In the genomic region with DNA sequence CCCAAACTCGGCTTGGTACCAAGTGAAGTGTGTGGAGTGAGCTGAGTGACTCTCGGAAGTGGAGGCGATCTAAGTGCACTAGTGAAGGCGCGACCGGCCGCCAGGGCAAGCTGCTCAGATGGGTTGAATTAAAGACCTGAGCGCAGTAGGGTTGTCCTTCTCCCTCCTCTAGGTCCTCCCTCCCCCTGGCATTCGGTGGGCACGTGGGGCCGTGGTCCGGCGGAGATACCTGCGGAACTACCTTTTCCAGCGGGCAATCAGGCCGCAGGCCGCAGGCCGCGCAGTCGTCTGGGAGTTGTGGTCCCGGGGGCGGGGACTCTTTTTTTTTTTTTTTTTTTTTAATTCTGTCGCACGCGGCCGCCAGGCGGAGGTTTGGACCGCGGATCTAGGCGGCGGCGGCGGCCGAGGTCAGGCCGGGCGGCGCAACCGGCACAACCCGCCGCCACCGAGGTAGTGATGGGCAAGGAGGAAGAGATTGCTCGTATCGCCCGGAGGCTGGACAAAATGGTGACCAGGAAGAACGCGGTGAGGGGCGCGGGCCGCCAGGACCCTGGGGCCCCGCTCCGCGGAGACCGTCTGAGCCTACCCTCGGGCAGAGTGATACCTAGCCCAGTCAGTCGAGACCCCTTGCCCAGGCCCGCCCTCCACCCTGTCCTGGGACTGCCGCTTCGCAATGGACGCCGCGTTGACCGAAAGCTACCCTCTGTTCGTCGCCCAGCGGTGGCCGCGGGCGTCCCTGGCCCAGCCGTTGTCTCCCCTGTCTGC, we compare ENCODE assay signal across 8 mouse cellular contexts. TPM values are rescaled to one million over a fixed set of nuclear protein-coding genes. Genes with fewer than 3 reads are reported as not detected.
DNase-seq lines count a peak whose midpoint lies in the region; ATAC-seq and TF ChIP-seq lines count a peak whose summit lies in the region.

A gene (plus strand): TSS at position 360 of the 765 bp plus-strand sequence.

- H3K4me2 ChIP-seq in limb, embryonic 12.5 days = peak within 1 kb of the TSS; percentile 88
- H3K4me2 ChIP-seq in midbrain, embryonic 13.5 days (replicated peaks) = peak within 1 kb of the TSS; percentile 78

- peaks cover 10% of the 10 kb centered on the region for H3K36me3 ChIP-seq in limb, embryonic 12.5 days
- peaks cover 7% of the 10 kb centered on the region; the same call in 1 of the 2 replicates for H3K36me3 ChIP-seq in midbrain, embryonic 13.5 days
- no peaks in the 10 kb centered on the region; the same call in 1 of the 2 replicates for H3K36me3 ChIP-seq in spleen, adult 2 months (ENCODE audit: control insufficient read depth, insufficient read depth, low read length)

- H3K27ac ChIP-seq in limb, embryonic 12.5 days = peak within 1 kb of the TSS; percentile 66
- H3K27ac ChIP-seq in midbrain, embryonic 13.5 days = peak within 1 kb of the TSS; percentile 59
- H3K27ac ChIP-seq in spleen, adult 2 months (ENCODE audit: insufficient read depth, low read length) = peak within 1 kb of the TSS; percentile 63

- no peaks in the 10 kb centered on the region for H3K27me3 ChIP-seq in limb, embryonic 12.5 days
- no peaks in the 10 kb centered on the region for H3K27me3 ChIP-seq in midbrain, embryonic 13.5 days
- H3K27me3 ChIP-seq in spleen, adult 2 months (ENCODE audit: control insufficient read depth, insufficient read depth, low read length) = no peaks in the 10 kb centered on the region

- TF ChIP-seq CTCF in spleen, adult 2 months (IDR thresholded peaks at IDR 0.05; ENCODE audit: extremely low read depth, insufficient read depth, insufficient read length, insufficient replicate concordance) = 0 out of 2 replicates have a peak, but pooled peaks have one; percentile 14

- H3K4me3 ChIP-seq in limb, embryonic 12.5 days (replicated peaks) = peak within 1 kb of the TSS; percentile 69
- H3K4me3 ChIP-seq in midbrain, embryonic 13.5 days (replicated peaks) = peak within 1 kb of the TSS; percentile 66
- H3K4me3 ChIP-seq in spleen, adult 2 months (ENCODE audit: extremely low read depth, insufficient read depth, insufficient read length) = peak within 1 kb of the TSS; percentile 93

- 0 out of 2 replicates have a peak, but pooled peaks have one; percentile 13 for TF ChIP-seq POLR2A in spleen, adult 2 months (IDR thresholded peaks at IDR 0.05; ENCODE audit: low read depth, low read length)

- H3K4me1 ChIP-seq in limb, embryonic 12.5 days (replicated peaks) = peaks cover 36% of the 10 kb centered on the region
- H3K4me1 ChIP-seq in midbrain, embryonic 13.5 days (replicated peaks) = peaks cover 27% of the 10 kb centered on the region
- peaks cover 8% of the 10 kb centered on the region for H3K4me1 ChIP-seq in spleen, adult 2 months (ENCODE audit: control insufficient read depth, insufficient read depth, insufficient read length)

- under 1% methylated on average over 62 of the region's 69 CpGs for WGBS in limb, embryonic 12.5 days
- WGBS in midbrain, embryonic 13.5 days = under 1% methylated on average over 67 of the region's 69 CpGs
- 1% methylated on average over 69 of the region's 69 CpGs for WGBS in spleen, adult 2 months

- H3K9me3 ChIP-seq in limb, embryonic 12.5 days = no peaks in the 10 kb centered on the region
- H3K9me3 ChIP-seq in midbrain, embryonic 13.5 days = no peaks in the 10 kb centered on the region

- peak; percentile 44 for ATAC-seq in limb, embryonic 12.5 days (ENCODE audit: insufficient number of reproducible peaks, insufficient read depth, low FRiP score, low TSS enrichment, low read depth)
- peak; percentile 82 for ATAC-seq in midbrain, embryonic 13.5 days

- H3K9ac ChIP-seq in limb, embryonic 12.5 days (replicated peaks) = peak within 1 kb of the TSS; percentile 87
- peak within 1 kb of the TSS; percentile 87 for H3K9ac ChIP-seq in midbrain, embryonic 13.5 days (replicated peaks)

- peak; percentile 61 for DNase-seq in ovary, adult 18-20 months (ENCODE audit: low spot score)
- no peak for DNase-seq in ovary, postnatal 14 days (ENCODE audit: low spot score)
- DNase-seq in embryo, embryonic 11 days = peak; percentile 87
- DNase-seq in heart, adult 11 months = peak; percentile 98
- DNase-seq in kidney, adult 11 months = peak; percentile 81
- peak; percentile 54 to 62 for DNase-seq in spleen, adult 2 months (ENCODE audit: low read depth in 1 of 2, low spot score in 2 of 2)

RNA-seq across cellular contexts. Expression of the gene that starts here (rescaled TPM):
- polyA plus RNA-seq in limb, embryonic 12.5 days (2016; fragmentation: Nextera tagmentation; extraction: Ambion mirVana) = 31.6 and 33.3 TPM in 2 replicates
- 35.7 and 36.9 TPM in 2 replicates for polyA plus RNA-seq in midbrain, embryonic 13.5 days (2015; fragmentation: Nextera tagmentation; extraction: Ambion mirVana)
- polyA plus RNA-seq in spleen, adult 2 months (2012; rRNA removed) = 15.9 and 17.1 TPM in 2 replicates
